Mouse (Mus musculus) heart, adult 2 months (tissue): ENCODE results near the gene Rfxank. TPM values are rescaled to one million over a fixed set of nuclear protein-coding genes. Genes with fewer than 3 reads are reported as not detected.

Source experiments
- DNase-seq, 2 experiments: peaks; one replicate each; pipeline ENCODE4 v3.0.0; 2021
- H3K27ac ChIP-seq: fragments of 200-600 bp; 2 replicates; pipeline ENCODE4 v1.8.1; 2022
- H3K27me3 ChIP-seq: fragments of 200-500 bp; 2 replicates; pipeline ENCODE4 v1.6.1; 2012; ENCODE audit warnings: mild to moderate bottlenecking, low read length, inconsistent platforms, mixed read lengths; ENCODE audit not compliant: control insufficient read depth, insufficient read depth
- H3K36me3 ChIP-seq: fragments of 200-500 bp; 2 replicates; pipeline ENCODE4 v1.6.1; 2012; ENCODE audit warnings: low read length, inconsistent platforms; ENCODE audit not compliant: control insufficient read depth, insufficient read depth
- H3K4me1 ChIP-seq: fragments of 200-500 bp; 2 replicates; pipeline ENCODE4 v1.6.1; 2011; ENCODE audit warnings: low read length; ENCODE audit not compliant: control insufficient read depth, insufficient read depth
- H3K4me3 ChIP-seq: fragments of 200-600 bp; 2 replicates; pipeline ENCODE4 v1.8.1; 2022
- H3K79me2 ChIP-seq: fragments of 200-500 bp; replicated peaks from 2 replicates; pipeline ENCODE4 v1.6.1; 2012; ENCODE audit warnings: mild to moderate bottlenecking, inconsistent platforms, low read length, moderate library complexity, mixed read lengths; ENCODE audit not compliant: control insufficient read depth, insufficient read depth
- H3K9ac ChIP-seq: fragments of 200-500 bp; 2 replicates; pipeline ENCODE4 v1.6.1; 2012; ENCODE audit warnings: low read depth, mild to moderate bottlenecking, control low read depth, inconsistent platforms, low read length, mixed read lengths
- CTCF ChIP-seq: fragments of 200-600 bp; IDR thresholded peaks from 2 replicates; pipeline ENCODE4 v1.8.1; 2022; ENCODE audit warnings: antibody characterized with exemption, mild to moderate bottlenecking, moderate library complexity
- EP300 ChIP-seq: fragments of 200-500 bp; IDR thresholded peaks from 2 replicates; pipeline ENCODE4 v1.6.1; 2011; ENCODE audit warnings: low read depth, low read length, control low read depth; ENCODE audit not compliant: insufficient read depth
- POLR2A ChIP-seq: fragments of 200-500 bp; IDR thresholded peaks from 2 replicates; pipeline ENCODE4 v1.6.1; 2011; ENCODE audit warnings: mild to moderate bottlenecking, low read depth, low read length, control low read depth; ENCODE audit not compliant: insufficient read depth
- WGBS: fragments of 180-500 bp; shearing (Covaris S2); methylation state at CpG from one replicate; pipeline ENCODE4 v1.1.7; 2018; 5-methylcytosine and 5-hydroxymethylcytosine counted together
- intact Hi-C: fragments of 180-260 bp; cut with DNase I; formaldehyde crosslinking; loops from one replicate; pipeline ENCODE4 v1.15.1; 2025
- polyA plus RNA-seq: library from polyadenylated mRNA; depleted of rRNA; stranded (reverse); fragments of >200 nt; gene quantifications from 2 replicates; pipeline ENCODE4 v1.2.3, GENCODE M21; 2012
- total RNA-seq, 2 experiments: library from RNA; stranded (reverse); gene quantifications; 2 replicates each; pipeline ENCODE4 v1.2.3; 2021

Gene Rfxank
- total and polyA plus RNA-seq, 3 experiments: 18.1 to 30.9 (median 18.6) TPM

- H3K4me1 ChIP-seq: no peaks in the 10 kb centered on the region
- peak; percentile 45 to 56 for DNase-seq
- no peak overlapping the region for H3K9ac ChIP-seq
- TF ChIP-seq CTCF (peak; percentile 81), POLR2A (no peak), EP300 (no peak)
- H3K36me3 ChIP-seq: no peaks in the 10 kb centered on the region
- H3K4me3 ChIP-seq: no peak overlapping the region
- H3K27ac ChIP-seq: no peak overlapping the region
- 11% methylated on average over 6 of the region's 6 CpGs for WGBS
- no peaks in the 10 kb centered on the region for H3K79me2 ChIP-seq
- no peaks in the 10 kb centered on the region for H3K27me3 ChIP-seq
- intact Hi-C loops: loop anchor here (1.0 kb wide), 2 partner anchors 62 to 119 kb away; no protein-coding TSS in a partner anchor
Observed at GRCm38 (mm10) chr8:70104506-70104905, 34.4 kb downstream of the Rfxank start.

DNA sequence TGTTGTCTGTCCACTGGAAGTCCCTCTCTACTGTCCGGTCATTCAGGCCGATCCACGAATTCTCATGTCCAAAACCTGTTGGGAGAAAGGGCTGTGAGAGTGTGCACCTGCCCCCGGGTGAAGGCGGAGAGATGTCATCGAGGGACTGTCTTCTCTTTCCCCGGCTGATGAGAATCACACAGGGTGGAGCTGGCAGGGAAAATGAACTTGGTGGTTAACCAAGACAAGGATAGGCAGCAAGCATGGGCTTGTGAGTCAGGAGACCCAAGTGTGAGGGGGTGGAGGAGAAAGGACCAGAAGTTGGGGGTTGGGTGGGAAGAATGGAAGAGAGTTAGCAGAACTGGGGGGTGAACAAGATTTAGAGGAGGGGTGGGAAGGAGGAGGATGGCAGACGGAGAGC is 38.7 kb downstream of the Rfxank start:
- H3K27ac ChIP-seq: no peak overlapping the region
- H3K4me3 ChIP-seq: no peak overlapping the region
- intact Hi-C loops: no loop called here
- H3K4me1 ChIP-seq: no peaks in the 10 kb centered on the region
- no peak overlapping the region for H3K9ac ChIP-seq
- DNase-seq: no peak
- H3K79me2 ChIP-seq: no peaks in the 10 kb centered on the region
- 78% methylated on average over 8 of the region's 8 CpGs for WGBS
- H3K36me3 ChIP-seq: no peaks in the 10 kb centered on the region
- no peaks in the 10 kb centered on the region for H3K27me3 ChIP-seq
- TF ChIP-seq EP300 (no peak), CTCF (no peak)

DNA sequence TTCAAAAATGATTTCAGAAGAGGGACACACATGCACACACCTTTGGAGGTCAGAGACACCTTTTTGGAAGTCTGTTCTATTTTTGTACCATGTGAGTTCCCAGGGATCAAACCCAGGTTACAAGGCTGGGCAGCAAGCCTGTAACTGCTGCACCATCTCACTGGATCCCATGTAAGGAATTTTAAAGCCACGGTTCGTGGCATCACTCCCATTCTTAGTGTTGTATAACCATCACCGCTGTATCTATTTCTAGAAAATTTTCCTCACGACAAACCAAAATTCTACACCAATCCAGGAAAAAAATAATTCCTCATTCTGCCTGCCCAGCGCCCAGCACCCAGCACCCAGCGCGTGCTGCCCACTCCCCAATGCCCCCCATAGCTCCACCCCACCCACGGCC is 39.7 kb downstream of the Rfxank start:
- no peaks in the 10 kb centered on the region for H3K36me3 ChIP-seq
- no peak overlapping the region for H3K27ac ChIP-seq
- DNase-seq: no peak
- no peaks in the 10 kb centered on the region for H3K27me3 ChIP-seq
- H3K4me3 ChIP-seq: no peak overlapping the region
- H3K9ac ChIP-seq: no peak overlapping the region
- H3K79me2 ChIP-seq: no peaks in the 10 kb centered on the region
- no peaks in the 10 kb centered on the region for H3K4me1 ChIP-seq
- TF ChIP-seq EP300: no peak
- TF ChIP-seq CTCF: no peak
- no peak for TF ChIP-seq POLR2A
- intact Hi-C loops: no loop called here
- WGBS: 57% methylated on average over 8 of the region's 8 CpGs

GRCm38 (mm10) chr8:70092786-70093185 is 46.2 kb downstream of the Rfxank start:
- Histone ChIP-seq H3K79me2 (no peaks in the 10 kb centered on the region), H3K9ac (no peak overlapping the region), H3K4me3 (no peak overlapping the region), H3K27me3 (peaks cover 7% of the 10 kb centered on the region), H3K4me1 (no peaks in the 10 kb centered on the region), H3K36me3 (no peaks in the 10 kb centered on the region), H3K27ac (no peak overlapping the region)
- intact Hi-C loops: no loop called here
- DNase-seq: no peak
- no peak for TF ChIP-seq EP300
- TF ChIP-seq CTCF: no peak
- no peak for TF ChIP-seq POLR2A
- WGBS: 54% methylated on average over 8 of the region's 8 CpGs

DNA sequence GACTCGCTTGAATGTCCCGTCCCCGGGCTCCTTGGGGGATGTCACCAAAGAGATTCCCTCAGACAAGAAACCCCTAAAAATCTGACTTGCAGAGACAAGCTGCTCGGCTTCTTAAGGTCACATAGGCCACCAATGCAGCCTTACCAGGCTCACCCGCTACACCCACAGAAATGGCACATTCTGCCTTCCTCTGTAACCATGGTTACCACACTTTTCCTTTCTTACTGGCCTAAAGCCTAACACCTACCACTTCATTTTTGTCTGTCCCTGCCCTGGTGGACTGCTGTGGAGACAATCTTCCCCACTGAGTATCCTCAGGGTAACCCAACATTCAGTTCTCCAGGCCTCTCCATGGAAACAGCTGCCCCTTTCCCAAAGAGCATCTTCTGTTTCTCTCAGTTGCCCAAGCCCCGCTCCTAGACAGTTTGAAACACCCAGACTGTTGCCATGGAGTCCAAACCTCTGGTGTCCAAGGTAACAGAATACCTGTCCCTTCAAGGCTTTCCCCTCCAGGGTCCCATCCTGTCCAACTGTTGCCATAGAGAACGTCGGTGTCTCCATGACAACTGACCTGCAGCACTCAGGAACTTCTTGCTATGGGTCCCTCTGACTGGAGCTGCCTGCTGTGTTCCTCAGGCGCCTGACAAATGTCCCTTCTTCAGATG is 49.5 kb downstream of the Rfxank start:
- intact Hi-C loops: loop anchor here (5.0 kb wide), 1 partner anchor 133 kb away; no protein-coding TSS in a partner anchor
- H3K79me2 ChIP-seq: no peaks in the 10 kb centered on the region
- H3K27ac ChIP-seq: no peak overlapping the region
- DNase-seq: no peak
- peaks cover 12% of the 10 kb centered on the region for H3K27me3 ChIP-seq
- H3K9ac ChIP-seq: no peak overlapping the region
- no peaks in the 10 kb centered on the region for H3K36me3 ChIP-seq
- no peaks in the 10 kb centered on the region for H3K4me1 ChIP-seq
- WGBS: 67% methylated on average over 9 of the region's 9 CpGs
- no peak overlapping the region for H3K4me3 ChIP-seq
- TF ChIP-seq EP300 (no peak), CTCF (no peak), POLR2A (no peak)

DNA sequence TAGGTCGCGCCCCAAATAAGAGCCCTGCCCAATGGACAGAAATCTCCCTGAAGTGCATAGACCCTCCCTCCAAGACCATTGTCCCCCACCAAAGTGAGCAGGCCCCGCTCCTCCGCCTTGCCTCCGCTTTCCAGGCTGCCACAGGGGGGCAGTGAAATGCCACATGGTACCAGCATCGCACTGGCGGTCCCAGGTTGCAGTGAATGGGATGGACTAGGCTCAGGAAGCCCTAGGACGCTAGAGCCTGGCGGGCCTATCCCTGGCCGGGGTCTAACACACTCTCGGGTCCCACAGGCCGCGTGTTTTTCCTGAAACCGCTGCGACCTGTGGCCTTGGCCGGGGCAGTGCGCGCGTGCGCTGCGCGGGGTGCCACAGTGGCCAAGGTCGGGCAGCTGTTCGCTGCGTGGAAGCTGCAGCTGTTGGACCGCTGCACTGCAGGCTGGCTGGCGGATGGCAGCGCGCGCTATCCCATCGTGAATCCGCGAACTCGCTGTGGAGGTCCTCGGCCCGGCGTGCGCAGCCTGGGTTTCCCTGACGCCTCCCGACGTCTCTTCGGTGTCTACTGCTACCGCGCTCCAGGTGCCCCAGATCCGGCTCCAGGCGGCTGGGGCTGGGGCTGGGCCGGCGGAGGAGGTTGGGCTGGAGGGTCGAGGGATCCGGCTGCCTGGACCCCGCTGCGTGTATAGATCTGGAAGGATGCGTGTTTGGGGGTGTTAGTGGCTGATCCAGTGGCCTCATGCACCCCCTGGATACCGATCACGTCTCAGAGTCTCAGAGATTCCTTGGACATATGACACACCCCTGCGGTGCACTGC is 50.9 kb downstream of the Rfxank start:
- H3K4me3 ChIP-seq: no peak overlapping the region
- 4% methylated on average over 56 of the region's 56 CpGs for WGBS
- H3K27me3 ChIP-seq: peaks cover 15% of the 10 kb centered on the region
- no peak overlapping the region for H3K27ac ChIP-seq
- intact Hi-C loops: loop anchor here (1.0 to 5.0 kb wide), 2 partner anchors 78 to 134 kb away; no protein-coding TSS in a partner anchor
- TF ChIP-seq POLR2A (no peak), EP300 (0 out of 2 replicates have a peak, but pooled peaks have one; percentile 18), CTCF (peak; percentile 75)
- H3K9ac ChIP-seq: no peak overlapping the region
- H3K36me3 ChIP-seq: no peaks in the 10 kb centered on the region
- no peaks in the 10 kb centered on the region for H3K79me2 ChIP-seq
- peak; percentile 25 to 51 for DNase-seq
- no peaks in the 10 kb centered on the region for H3K4me1 ChIP-seq
